Mouse (Mus musculus): ENCODE measurements around the gene Tcp11l2. TPM values are rescaled to one million over a fixed set of nuclear protein-coding genes. Genes with fewer than 3 reads are reported as not detected.

The Tcp11l2 gene
- polyA plus RNA-seq, 1 experiment: 0.15 TPM

DNA sequence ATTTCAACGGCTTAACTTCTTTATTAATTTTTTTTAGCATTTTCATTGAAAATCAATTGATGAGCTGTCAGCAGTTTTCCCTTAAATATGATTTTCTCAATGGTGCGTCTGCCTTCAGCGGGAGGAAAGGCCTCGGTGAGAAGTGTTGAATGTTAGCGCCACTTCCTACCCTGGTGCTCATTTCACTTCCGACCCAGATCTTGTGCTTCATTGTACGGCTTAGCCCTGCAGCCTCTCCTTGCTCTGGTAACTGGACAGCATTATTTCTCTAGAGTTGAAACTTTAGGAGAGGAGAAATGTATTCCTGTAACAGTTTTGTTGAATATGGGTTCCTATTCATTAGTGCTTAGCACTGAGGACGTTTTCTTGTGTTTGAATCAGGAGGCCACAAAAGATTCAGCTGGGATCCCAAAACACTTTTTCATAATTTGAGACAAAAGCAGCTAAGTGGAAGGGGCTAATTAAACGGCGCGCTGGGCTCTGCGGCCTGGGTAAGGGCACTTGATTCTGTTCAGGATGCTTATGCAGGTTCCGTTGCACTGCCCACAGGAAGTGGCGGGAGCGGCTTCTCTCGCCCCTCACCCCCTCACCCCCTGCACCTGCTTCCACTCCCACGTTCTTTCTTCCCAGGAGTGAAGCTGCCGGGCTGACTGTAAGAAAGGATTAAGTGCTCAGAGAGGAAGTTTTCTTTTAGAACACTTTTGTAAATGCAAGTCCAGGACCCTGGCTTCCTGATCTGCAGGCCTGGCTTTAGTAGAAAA lies 81.8 kb downstream of the Tcp11l2 start:
- H3K4me1 ChIP-seq: peaks cover 27% of the 10 kb centered on the region
- no peaks in the 10 kb centered on the region for H3K27me3 ChIP-seq (replicated peaks)
- H3K9me3 ChIP-seq: 0 out of 2 replicates have a peak, but pooled peaks cover 5% of the 10 kb centered on the region
- H3K36me3 ChIP-seq (replicated peaks; ENCODE audit: low read length): peaks cover 55% of the 10 kb centered on the region
- peak overlapping the region; percentile 46 for H3K4me3 ChIP-seq (replicated peaks)
- TF ChIP-seq FLI1 (IDR thresholded peaks at IDR 0.05; ENCODE audit: low read length): no peak
- no peak for TF ChIP-seq GATA1 (IDR thresholded peaks at IDR 0.05; ENCODE audit: borderline replicate concordance, low read length)

DNA sequence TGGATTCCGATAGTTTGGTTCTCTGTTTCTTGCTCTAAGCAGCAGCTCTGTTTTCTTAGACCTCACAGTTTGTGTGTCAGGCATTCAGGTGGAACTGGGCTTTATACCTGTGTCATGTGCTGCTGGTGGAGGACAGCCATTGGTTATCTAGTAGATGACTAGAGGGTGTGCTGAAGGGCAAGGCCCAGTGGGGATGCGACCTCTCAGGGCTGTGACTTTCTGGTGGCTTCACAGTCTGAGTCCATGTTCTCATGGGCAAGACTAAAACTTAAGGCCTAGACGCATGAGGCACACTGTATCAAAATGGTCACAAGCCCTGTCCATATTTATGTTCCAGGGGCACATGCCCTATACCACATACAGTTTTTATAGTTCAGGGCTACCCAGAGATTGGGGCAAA lies 82.9 kb downstream of the Tcp11l2 start:
- peaks cover 27% of the 10 kb centered on the region for H3K4me1 ChIP-seq
- 0 out of 2 replicates have a peak, but pooled peaks cover 5% of the 10 kb centered on the region for H3K9me3 ChIP-seq
- peaks cover 57% of the 10 kb centered on the region for H3K36me3 ChIP-seq (replicated peaks; ENCODE audit: low read length)
- TF ChIP-seq GATA1 (IDR thresholded peaks at IDR 0.05; ENCODE audit: borderline replicate concordance, low read length) (no peak), FLI1 (IDR thresholded peaks at IDR 0.05; ENCODE audit: low read length) (no peak)
- H3K27me3 ChIP-seq (replicated peaks): no peaks in the 10 kb centered on the region
- H3K4me3 ChIP-seq (replicated peaks): no peak overlapping the region

- Histone ChIP-seq H3K4me3 (replicated peaks) (no peak overlapping the region), H3K27me3 (replicated peaks) (no peaks in the 10 kb centered on the region), H3K36me3 (replicated peaks; ENCODE audit: low read length) (peaks cover 56% of the 10 kb centered on the region), H3K9me3 (0 out of 2 replicates have a peak, but pooled peaks cover 5% of the 10 kb centered on the region), H3K4me1 (peaks cover 26% of the 10 kb centered on the region)
- TF ChIP-seq GATA1 (IDR thresholded peaks at IDR 0.05; ENCODE audit: borderline replicate concordance, low read length) (no peak), FLI1 (IDR thresholded peaks at IDR 0.05; ENCODE audit: low read length) (no peak)
Observed at GRCm38 (mm10) chr10:84662138-84662537, 85.7 kb downstream of the Tcp11l2 start.

Other genes with a start within 250 kb of the Tcp11l2 start
- gene Nuak1, start 136.0 kb upstream of the Tcp11l2 start, polyA plus RNA-seq (2012; ENCODE audit: insufficient read depth, low replicate concordance): 0.43 TPM in 1 of 2 replicates, not detected in the other
- 1.5 and 2.5 TPM in 2 replicates for gene Ckap4, start 42.6 kb upstream of the Tcp11l2 start, polyA plus RNA-seq (2012; ENCODE audit: insufficient read depth, low replicate concordance)
- 3.2 TPM in 1 of 2 replicates, not detected in the other for gene Polr3b, start 45.7 kb downstream of the Tcp11l2 start, polyA plus RNA-seq (2012; ENCODE audit: insufficient read depth, low replicate concordance)
- not detected in 2 replicates for gene Rfx4, start 179.4 kb downstream of the Tcp11l2 start, polyA plus RNA-seq (2012; ENCODE audit: insufficient read depth, low replicate concordance)